31 mouse cellular contexts compared by ENCODE assay signal in the genomic region with DNA sequence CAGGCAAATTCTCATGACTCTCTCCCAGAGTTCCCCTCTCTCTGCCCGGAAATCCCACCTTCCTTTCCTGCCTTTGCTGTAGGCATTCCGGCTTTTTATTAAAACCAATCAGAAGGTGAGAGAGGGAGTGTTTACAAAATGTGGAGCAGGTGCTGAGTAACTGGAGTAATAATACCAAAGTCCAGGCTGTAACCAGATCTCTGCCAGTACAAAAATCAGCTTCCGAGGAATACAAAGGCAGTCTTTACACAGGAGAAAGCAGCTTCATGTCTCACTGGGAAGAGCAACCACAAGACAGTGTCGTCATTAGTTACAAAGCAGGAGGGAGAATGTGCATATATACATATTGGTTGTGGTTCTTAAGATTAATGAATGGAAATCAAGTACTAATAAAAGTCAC. TPM values are rescaled to one million over a fixed set of nuclear protein-coding genes. Genes with fewer than 3 reads are reported as not detected.
DNase-seq lines count a peak whose midpoint lies in the region; ATAC-seq and TF ChIP-seq lines count a peak whose summit lies in the region.
"Had no signal": no experiment of that assay in that cellular context is flagged by ENCODE, and none has a peak within 500 bp of the region (broad histone marks: within the 10 kb centered on the region; RNA-seq: fewer than 3 reads in every experiment).

No protein-coding gene starts in this region.

- no peak overlapping the region for H3K4me3 ChIP-seq in embryonic facial prominence, embryonic 14.5 days (ENCODE audit: low read depth, low read length)
- H3K4me3 ChIP-seq in embryonic facial prominence, embryonic 10.5 days = no peak overlapping the region
- no peak overlapping the region for H3K4me3 ChIP-seq in intestine, embryonic 15.5 days (replicated peaks)
- no peak overlapping the region for H3K4me3 ChIP-seq in intestine, postnatal 0 days (ENCODE audit: low read depth, low read length)
- H3K4me3 ChIP-seq: embryonic facial prominence, embryonic 12.5 days; embryonic facial prominence, embryonic 15.5 days; erythroblast, embryonic 14.5 days; forebrain, embryonic 10.5 days; forebrain, embryonic 12.5 days had no signal

- H3K36me3 ChIP-seq in embryonic facial prominence, embryonic 14.5 days (ENCODE audit: control insufficient read depth, insufficient read depth, low read length) = no peaks in the 10 kb centered on the region
- no peaks in the 10 kb centered on the region for H3K36me3 ChIP-seq in embryonic facial prominence, embryonic 10.5 days (replicated peaks)
- H3K36me3 ChIP-seq in intestine, embryonic 15.5 days = no peaks in the 10 kb centered on the region
- no peaks in the 10 kb centered on the region for H3K36me3 ChIP-seq in intestine, postnatal 0 days (ENCODE audit: control insufficient read depth, insufficient read depth)
- H3K36me3 ChIP-seq: embryonic facial prominence, embryonic 12.5 days; embryonic facial prominence, embryonic 15.5 days; forebrain, embryonic 10.5 days; forebrain, embryonic 12.5 days; G1E had no signal

- no peaks in the 10 kb centered on the region for H3K27me3 ChIP-seq in embryonic facial prominence, embryonic 14.5 days (replicated peaks; ENCODE audit: control insufficient read depth, insufficient read depth, low read length)
- H3K27me3 ChIP-seq in embryonic facial prominence, embryonic 10.5 days (replicated peaks; ENCODE audit: low read depth, poor library complexity, severe bottlenecking) = no peaks in the 10 kb centered on the region
- H3K27me3 ChIP-seq in intestine, embryonic 15.5 days (replicated peaks) = no peaks in the 10 kb centered on the region
- H3K27me3 ChIP-seq in intestine, postnatal 0 days (replicated peaks; ENCODE audit: control insufficient read depth, insufficient read depth, low read length) = no peaks in the 10 kb centered on the region
- H3K27me3 ChIP-seq: CH12.LX; embryonic facial prominence, embryonic 12.5 days; embryonic facial prominence, embryonic 15.5 days; forebrain, embryonic 12.5 days had no signal

- no peaks in the 10 kb centered on the region for H3K4me1 ChIP-seq in embryonic facial prominence, embryonic 14.5 days (ENCODE audit: control insufficient read depth, insufficient read depth, low read length)
- peaks cover 20% of the 10 kb centered on the region for H3K4me1 ChIP-seq in embryonic facial prominence, embryonic 10.5 days
- H3K4me1 ChIP-seq in intestine, embryonic 15.5 days (replicated peaks) = no peaks in the 10 kb centered on the region
- no peaks in the 10 kb centered on the region for H3K4me1 ChIP-seq in intestine, postnatal 0 days (replicated peaks; ENCODE audit: control insufficient read depth, insufficient read depth, low read length)
- H3K4me1 ChIP-seq: embryonic facial prominence, embryonic 12.5 days; embryonic facial prominence, embryonic 15.5 days; forebrain, embryonic 12.5 days had no signal

- WGBS in embryonic facial prominence, embryonic 14.5 days = 30% methylated on average over 4 of the region's 4 CpGs
- 55% methylated on average over 4 of the region's 4 CpGs for WGBS in embryonic facial prominence, embryonic 10.5 days
- WGBS in intestine, embryonic 15.5 days = 35% methylated on average over 4 of the region's 4 CpGs
- WGBS in intestine, postnatal 0 days = 26% methylated on average over 4 of the region's 4 CpGs

- H3K9me3 ChIP-seq in embryonic facial prominence, embryonic 14.5 days (ENCODE audit: control insufficient read depth, low read length) = no peaks in the 10 kb centered on the region
- H3K9me3 ChIP-seq in embryonic facial prominence, embryonic 10.5 days = no peaks in the 10 kb centered on the region
- no peaks in the 10 kb centered on the region for H3K9me3 ChIP-seq in intestine, embryonic 15.5 days
- H3K9me3 ChIP-seq in intestine, postnatal 0 days (ENCODE audit: control insufficient read depth) = no peaks in the 10 kb centered on the region
- H3K9me3 ChIP-seq: embryonic facial prominence, embryonic 12.5 days; embryonic facial prominence, embryonic 15.5 days; forebrain, embryonic 10.5 days; forebrain, embryonic 12.5 days; G1E had no signal

- no peak overlapping the region for H3K9ac ChIP-seq in embryonic facial prominence, embryonic 14.5 days (ENCODE audit: low read depth, low read length)
- H3K9ac ChIP-seq in intestine, embryonic 15.5 days = no peak overlapping the region
- no peak overlapping the region for H3K9ac ChIP-seq in intestine, postnatal 0 days (ENCODE audit: low read depth, low read length)
- H3K9ac ChIP-seq: embryonic facial prominence, embryonic 12.5 days; embryonic facial prominence, embryonic 15.5 days; forebrain, embryonic 12.5 days had no signal

- DNase-seq in embryonic facial prominence, embryonic 14.5 days (ENCODE audit: low spot score) = no peak
- DNase-seq in embryonic facial prominence, embryonic 10.5 days (ENCODE audit: low spot score) = no peak
- DNase-seq in gastrocnemius, postnatal 10 days = no peak
- DNase-seq in urinary bladder, adult 18-20 months (ENCODE audit: low spot score in 2 of 2) = no peak
- DNase-seq in adrenal gland, adult 18-20 months (ENCODE audit: low spot score in 2 of 2) = no peak
- DNase-seq: adrenal gland, adult 2 months; adrenal gland, postnatal 10 days; adrenal gland, postnatal 25 days; B cell, adult 2 months; cerebellum, adult 11 months; cerebellum, adult 18-20 months; cerebellum, adult 8-10 months; cerebellum, adult 9-11 months; cerebellum, postnatal 14 days; cerebellum, postnatal 36 days; embryo, embryonic 11 days had no signal

- no peak overlapping the region for H3K4me2 ChIP-seq in embryonic facial prominence, embryonic 14.5 days (ENCODE audit: low read depth, low read length)
- H3K4me2 ChIP-seq in intestine, embryonic 15.5 days (replicated peaks) = no peak overlapping the region
- 0 out of 2 replicates have a peak overlapping the region, but pooled peaks have one; percentile 7 for H3K4me2 ChIP-seq in intestine, postnatal 0 days (replicated peaks; ENCODE audit: low read depth)
- H3K4me2 ChIP-seq: embryonic facial prominence, embryonic 12.5 days; embryonic facial prominence, embryonic 15.5 days; forebrain, embryonic 12.5 days had no signal

- no peak for TF ChIP-seq CTCF in intestine, postnatal 0 days (IDR thresholded peaks at IDR 0.05; ENCODE audit: low read depth)

- no peak overlapping the region for H3K27ac ChIP-seq in embryonic facial prominence, embryonic 14.5 days (replicated peaks; ENCODE audit: low read depth, low read length)
- H3K27ac ChIP-seq in embryonic facial prominence, embryonic 10.5 days (replicated peaks) = no peak overlapping the region
- no peak overlapping the region for H3K27ac ChIP-seq in intestine, embryonic 15.5 days
- no peak overlapping the region for H3K27ac ChIP-seq in intestine, postnatal 0 days (ENCODE audit: low read depth, low read length)
- H3K27ac ChIP-seq: embryonic facial prominence, embryonic 12.5 days; embryonic facial prominence, embryonic 15.5 days; forebrain, embryonic 10.5 days; forebrain, embryonic 12.5 days had no signal

- peak; percentile 47; the same call in 1 of the 2 replicates for ATAC-seq in embryonic facial prominence, embryonic 14.5 days (ENCODE audit: low read depth)
- peak; percentile 82 for ATAC-seq in intestine, embryonic 15.5 days
- ATAC-seq in intestine, postnatal 0 days = peak; percentile 86
- ATAC-seq: activated CD4-positive, CD25-positive, alpha-beta regulatory T cell, adult 4 months; CD4-positive, CD25-positive, alpha-beta regulatory T cell, adult 4 months; forebrain, embryonic 14.5 days; forebrain, embryonic 16.5 days; Patski had no signal

RNA-seq across cellular contexts. Expression of a gene that starts 19.3 kb away (rescaled TPM):
- 4.0 and 5.3 TPM in 2 replicates for polyA plus RNA-seq in embryonic facial prominence, embryonic 14.5 days (2014; fragmentation: Nextera tagmentation; extraction: Ambion mirVana)
- 1.1 and 3.5 TPM in 2 replicates for polyA plus RNA-seq in embryonic facial prominence, embryonic 10.5 days (2016; fragmentation: Nextera tagmentation; extraction: Ambion mirVana)
- 1.4 and 1.6 TPM in 2 replicates for polyA plus RNA-seq in intestine, embryonic 15.5 days (2015; fragmentation: Nextera tagmentation; extraction: Ambion mirVana)
- polyA plus RNA-seq in intestine, postnatal 0 days (2015; fragmentation: Nextera tagmentation; extraction: Ambion mirVana) = 2.6 and 2.7 TPM in 2 replicates
- 1 to 10 TPM; 1.2 to 2.1 TPM for total RNA-seq in gastrocnemius, postnatal 10 days (2021)
- total RNA-seq in adrenal gland, adult 18-20 months (2021) = under 1 TPM; 0.33 to 0.86 TPM
- total RNA-seq: common myeloid progenitor, adult 5-6 weeks had no signal
- polyA plus RNA-seq: activated CD4-positive, CD25-positive, alpha-beta regulatory T cell, adult 4 months; CD4-positive, CD25-positive, alpha-beta regulatory T cell, adult 4 months; erythroblast, embryonic 14.5 days; G1E; Patski had no signal
